Mouse (Mus musculus): ENCODE data around the gene Nop10.

Gene Nop10

DNA sequence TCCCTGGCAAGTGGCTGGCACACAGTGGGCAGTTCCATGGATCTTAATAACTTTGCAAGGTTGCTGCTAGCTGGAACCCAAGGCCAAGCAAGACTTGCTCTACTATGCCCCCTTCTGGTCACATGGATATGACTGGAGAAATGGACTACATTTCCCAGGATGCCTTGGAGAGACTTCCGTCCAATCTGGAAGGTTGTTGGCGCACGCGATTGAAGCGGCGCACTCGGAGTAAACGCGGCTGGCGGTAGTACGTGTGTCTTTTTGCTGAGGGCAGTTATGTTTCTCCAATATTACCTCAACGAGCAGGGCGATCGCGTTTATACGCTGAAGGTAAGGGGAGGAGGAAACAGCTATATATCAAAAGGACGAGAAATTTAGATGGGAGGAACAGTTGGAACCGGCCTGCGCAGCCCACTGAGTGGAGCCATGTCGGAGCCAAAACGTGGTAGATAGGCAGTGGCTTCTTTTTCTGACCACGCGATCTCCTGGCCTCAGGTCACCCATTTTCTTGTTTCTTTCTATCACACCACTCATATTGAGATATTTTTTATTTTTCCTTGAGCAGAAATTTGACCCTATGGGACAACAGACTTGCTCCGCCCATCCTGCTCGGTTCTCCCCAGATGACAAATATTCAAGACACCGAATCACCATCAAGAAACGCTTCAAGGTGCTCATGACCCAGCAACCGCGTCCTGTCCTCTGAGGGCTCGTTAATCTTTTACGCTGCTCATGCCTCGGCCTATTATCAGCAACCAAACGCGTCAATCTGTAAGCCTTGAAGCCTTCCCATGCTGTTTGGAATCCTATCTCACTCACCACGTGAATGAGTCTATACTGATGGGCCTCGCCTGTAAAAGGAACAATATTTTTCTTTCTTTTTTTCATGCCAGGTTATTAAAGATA is at the start of gene Nop10:
Gene Nop10 (plus strand): TSS at position 179 of the 906 bp plus-strand sequence.
- peak; percentile 96 for DNase-seq (ENCODE audit: low read depth, low spot score)

DNA sequence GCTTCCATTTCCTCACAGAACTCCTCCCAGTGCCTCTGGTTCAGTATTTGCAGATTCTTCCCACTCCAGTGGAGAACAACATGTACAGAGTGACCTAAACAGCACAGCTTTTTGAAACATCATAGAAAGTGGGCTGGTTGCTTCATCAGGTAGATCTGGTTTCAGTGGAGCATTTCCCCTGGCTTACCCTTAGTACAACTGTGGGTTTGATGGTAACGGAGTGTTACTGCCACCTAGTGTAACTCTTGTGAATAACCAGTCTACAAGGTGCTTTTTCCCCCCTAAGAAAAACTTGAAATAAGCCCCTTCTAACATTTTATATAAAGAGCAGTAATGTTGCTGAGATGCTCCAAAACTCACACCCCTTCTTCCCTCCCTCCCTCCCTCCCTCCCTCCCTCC is 45.7 kb upstream of the Nop10 start:
- DNase-seq (ENCODE audit: low read depth, low spot score), result peak; percentile 54

DNA sequence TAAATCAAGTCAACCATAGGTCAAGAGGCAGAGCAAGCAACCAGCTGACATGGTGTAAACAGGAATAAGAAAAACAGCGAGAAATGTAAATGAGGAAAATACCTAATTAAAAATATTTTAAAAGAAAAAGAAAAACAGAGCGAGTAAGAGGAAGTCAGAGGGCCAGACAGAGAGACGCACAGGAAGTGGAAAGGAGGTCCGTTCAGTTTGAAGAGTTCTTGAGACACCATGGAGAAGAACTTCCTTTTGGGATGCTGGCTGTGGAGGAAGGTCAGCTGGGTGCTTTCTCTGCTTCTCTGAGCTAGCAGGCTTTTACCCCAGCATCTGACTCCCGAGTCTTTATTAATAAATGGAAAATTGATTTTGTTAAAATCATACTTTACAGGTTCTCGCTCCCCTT is 44.1 kb upstream of the Nop10 start:
- DNase-seq (ENCODE audit: low read depth, low spot score), result no peak

DNA sequence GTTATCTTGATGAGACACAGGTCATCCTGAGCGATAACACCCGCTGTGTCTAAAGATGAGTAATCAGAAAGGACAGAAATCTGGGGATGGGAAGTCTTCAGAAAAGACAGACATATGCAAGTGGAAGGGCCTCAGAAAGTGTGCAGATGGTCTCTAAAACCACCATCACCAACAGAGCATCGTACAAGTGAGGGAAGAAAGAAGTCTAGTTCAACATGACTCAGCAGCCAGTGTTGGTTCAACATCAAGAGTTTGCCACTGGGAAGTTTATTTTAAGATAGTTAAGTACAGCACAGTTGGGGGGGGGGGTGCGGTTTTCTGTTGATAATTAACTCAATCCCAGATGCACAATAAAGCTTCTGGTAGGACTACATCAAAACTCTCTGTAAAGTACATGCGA is 40.8 kb upstream of the Nop10 start:
- DNase-seq (ENCODE audit: low read depth, low spot score), result no peak

DNA sequence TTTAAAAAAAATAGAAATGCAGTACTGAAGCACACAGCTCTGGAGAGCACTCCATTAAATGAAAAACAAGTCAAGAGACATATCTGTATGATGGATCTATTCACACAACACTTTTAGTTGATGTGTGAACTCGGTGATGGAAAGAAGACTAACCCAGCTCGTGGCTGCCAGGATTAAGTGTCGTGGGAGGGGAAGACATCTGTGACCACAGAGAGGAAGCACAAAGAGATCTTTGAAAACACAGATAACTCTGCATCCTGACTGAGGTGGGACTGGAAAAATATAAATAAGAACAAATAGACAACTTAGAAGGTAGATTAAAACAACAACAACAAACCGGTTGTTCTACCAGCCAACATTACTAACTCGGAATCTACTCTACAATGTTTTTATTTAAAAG is 39.1 kb upstream of the Nop10 start:
- DNase-seq (ENCODE audit: low read depth, low spot score), result no peak

DNA sequence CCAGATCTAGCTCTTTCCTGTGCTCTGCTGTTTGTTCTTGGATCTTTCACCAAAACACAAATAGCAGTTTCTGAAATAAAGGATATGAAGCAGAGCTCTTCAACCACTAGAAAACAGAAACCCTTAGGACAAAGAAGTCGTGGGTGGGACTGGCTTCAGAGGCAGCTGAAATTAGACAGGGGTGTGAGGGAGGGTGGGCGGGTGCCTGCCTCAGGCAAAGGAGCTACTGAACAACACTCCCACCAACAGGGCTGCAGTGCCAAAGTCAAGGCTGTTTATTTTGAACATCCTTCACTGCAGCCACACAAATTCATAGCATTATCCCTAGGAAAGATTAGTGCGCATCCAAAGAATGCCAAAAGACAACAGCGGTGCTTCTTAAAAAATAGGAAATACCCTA is 37.4 kb upstream of the Nop10 start:
- peak; percentile 10 for DNase-seq (ENCODE audit: low read depth, low spot score)

DNA sequence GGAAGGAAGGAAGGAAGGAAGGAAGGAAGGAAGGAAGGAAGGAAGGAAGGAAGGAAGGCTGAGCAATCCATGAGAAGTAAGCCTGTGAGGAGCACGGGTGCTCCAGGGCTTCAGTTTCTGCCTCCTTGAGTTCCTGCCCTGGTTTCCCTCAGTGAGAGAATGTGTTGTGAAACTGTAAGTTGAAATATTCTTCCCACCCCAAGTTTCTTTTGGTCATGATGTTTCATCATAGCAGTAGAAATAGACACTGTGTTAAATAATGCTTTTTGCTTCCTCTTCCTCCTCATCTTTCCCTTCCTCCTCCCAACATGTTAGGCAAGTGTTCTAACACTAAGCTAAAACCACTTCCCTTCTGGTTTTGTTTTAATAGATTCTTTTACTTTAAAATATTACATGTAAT is 29.1 kb upstream of the Nop10 start:
- DNase-seq (ENCODE audit: low read depth, low spot score), result no peak

DNA sequence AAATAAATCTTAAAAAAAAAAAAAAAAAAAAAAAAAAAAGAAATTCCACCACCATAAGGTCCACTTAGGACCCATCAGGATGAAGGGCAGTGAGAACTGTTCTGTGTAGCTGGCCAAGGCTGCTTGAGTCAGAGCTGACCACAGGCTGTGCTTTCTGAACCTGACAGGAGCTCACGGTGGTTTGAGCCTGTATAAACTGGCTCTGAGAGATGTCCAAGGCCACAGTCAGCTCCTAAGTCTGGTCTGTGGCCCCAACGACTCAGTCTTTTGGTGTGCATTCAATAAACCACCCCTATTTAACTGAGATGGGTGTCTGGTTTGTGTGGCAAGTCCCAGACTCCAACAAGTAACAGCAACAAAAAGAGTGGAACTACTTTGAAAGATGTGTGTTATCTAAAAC is 25.1 kb upstream of the Nop10 start:
- no peak for DNase-seq (ENCODE audit: low read depth, low spot score)

DNA sequence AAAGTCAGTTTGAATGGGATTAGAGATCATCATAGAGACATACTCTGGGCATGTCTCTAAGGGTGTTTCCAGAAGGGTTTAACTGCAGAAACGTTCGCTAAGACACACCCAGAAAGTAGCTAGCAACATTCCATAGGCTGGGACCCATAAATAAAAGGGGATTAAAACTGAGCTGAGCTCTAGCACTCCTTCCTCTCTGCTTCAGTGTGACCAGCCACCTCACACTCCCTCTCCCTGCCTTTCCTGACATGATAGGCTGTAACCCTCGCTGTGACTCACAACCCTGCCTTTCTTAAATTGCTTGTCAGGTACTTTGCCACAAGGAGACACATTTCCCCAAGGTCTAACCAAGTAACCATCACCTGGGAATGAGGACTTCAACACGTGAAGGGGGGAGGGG is 23.7 kb upstream of the Nop10 start:
- DNase-seq (ENCODE audit: low read depth, low spot score), result no peak

DNA sequence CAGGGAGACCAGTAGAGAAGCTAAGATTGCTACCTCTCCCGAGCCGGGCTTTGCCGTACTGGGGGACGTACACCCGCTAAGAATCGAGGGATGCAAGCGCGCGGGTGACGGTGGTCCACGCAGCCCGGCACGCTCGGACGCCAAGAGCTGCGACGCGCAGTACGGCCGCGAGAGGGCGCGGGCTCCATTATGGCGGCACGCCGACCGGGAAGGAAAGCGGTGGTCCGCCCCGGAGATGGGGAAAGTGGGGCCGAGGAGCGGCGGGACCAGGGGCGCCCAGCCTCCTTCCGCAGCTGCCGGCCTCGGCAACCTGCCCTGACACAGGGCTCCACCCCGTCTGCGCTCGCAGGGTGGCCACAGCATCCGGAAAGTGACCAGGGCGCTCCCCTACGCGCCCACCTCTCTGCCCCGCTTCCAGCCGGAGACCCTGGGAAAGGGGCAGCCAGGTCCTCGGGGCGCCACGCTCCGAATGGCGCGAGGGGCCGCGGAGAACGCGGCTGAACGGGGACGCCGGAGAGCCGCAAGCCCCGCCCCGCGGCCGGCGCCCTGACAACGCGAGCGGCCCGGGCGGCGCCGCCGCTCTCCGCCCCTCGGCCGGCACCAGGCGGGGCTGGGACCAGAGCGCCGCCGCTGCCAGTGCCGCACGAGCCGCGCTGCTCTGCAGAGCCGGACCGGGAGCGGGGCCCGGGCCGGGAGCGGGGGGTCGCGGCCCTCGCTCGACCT is 22.4 kb upstream of the Nop10 start, which contains the start of gene Lpcat4:
Gene Lpcat4 (plus strand): TSS at position 257 of the 723 bp plus-strand sequence.
- DNase-seq (ENCODE audit: low read depth, low spot score), result peak; percentile 93

DNA sequence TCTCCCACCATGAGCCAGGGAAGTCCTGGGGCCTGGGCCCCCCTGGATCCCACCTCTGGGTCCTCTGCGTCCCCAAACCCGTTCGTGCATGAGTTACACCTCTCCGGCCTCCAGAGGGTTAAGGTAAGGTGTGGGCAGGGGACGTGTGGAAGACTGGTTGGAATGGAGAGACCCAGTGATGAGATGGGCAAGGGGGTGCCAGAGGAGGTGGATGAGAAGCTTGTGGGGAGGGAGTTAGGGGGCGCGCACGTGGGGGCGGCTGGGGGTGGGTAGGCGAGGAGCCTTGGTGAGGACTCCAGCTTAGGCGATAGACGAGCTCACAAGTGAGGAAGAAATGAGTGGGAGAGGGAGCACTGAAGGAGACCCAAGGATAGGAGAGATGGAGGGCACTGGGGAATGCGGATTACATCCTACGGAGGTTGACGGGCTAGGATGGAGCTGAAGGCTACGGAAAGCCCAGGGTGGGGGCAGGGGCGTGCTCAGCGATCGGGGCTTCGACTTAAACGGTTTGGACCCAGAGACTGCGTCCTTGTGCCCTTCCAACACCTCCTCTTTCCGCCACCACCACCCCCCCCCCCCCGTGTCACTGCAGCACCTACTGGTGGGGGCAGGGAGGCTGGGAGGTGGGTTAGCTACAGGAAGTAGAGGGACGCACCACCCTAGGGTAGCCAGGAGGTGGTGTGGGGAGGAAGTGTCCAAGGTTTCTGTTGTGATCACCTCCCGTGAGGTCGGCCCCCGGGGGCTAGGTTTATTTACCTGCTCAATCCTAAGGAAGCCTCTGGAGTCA is 21.6 kb upstream of the Nop10 start:
- peak; percentile 38 for DNase-seq (ENCODE audit: low read depth, low spot score)

DNA sequence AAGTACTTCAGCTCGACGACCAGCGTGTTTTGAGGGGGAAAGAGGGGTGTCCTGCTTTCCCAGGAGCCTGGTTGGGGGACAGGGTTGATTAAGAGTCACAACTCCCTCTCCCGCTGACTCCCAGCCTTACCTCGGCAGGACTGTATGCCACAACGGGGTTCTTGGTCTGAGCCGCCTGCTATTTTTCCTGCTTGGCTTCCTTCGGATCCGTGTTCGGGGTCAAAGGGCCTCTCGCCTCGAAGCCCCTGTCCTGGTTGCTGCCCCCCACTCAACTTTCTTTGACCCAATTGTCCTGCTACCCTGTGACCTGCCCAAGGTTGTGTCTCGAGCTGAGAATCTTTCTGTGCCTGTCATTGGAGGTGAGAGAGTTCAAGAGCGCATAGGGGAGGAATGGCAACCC is 19.9 kb upstream of the Nop10 start:
- no peak for DNase-seq (ENCODE audit: low read depth, low spot score)

DNA sequence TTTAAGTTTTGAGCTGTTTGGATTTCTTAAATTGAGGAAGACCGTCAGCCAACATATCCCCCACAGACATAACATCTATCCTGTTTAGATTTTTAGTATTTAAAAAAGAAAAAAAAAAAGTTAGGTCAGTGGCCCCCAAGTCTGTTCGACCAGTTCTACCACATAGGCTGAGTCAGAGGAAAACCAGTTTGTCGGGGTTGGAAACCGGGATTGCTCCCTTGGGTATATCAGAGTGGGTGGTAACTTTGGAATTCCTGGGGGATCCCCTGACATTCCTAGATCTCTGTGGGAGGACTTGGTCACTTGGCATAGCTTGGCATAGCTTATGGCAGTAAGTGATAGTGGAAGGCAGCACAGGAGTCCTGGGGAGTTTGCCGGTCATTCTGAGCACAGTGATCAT is 16.4 kb upstream of the Nop10 start:
- DNase-seq (ENCODE audit: low read depth, low spot score), result no peak

DNA sequence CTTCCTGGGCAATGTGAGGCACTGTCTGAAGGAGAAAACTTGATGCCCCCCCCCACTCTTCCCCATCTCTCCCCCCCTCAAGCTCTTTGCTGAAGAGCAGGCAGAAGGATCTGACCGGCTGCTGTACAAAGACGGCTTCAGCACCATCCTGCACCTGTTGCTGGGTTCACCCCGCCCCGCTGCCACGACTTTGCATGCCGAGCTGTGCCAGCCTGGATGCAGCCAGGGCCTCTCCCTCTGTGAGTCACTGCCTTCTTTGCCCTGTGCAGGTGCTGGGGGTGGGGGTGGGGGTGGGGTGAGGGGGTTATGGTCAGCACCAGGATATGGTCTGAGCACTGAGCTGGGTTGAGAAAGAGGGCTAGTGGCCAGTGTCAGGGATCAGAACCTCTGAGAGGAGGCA is 15.5 kb upstream of the Nop10 start:
- no peak for DNase-seq (ENCODE audit: low read depth, low spot score)

DNA sequence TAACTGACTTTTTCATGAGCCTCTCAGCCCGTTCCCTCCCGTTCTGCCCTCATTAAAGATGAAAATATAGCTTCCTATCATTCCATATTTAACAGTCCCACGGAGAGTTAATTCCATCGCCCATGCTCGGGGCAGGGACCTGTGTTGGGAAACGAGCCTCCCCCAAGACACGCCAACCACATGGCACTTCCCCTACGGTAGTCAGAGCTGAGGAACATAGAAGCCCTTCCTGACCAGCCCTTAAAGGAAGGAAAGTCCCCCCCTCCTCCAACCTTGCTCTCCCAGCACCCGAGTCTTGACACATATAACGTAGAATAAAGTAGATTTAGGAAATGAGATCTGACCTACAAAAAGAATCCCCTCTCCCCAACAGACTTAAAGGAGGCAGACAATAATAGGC is 14.4 kb upstream of the Nop10 start:
- DNase-seq (ENCODE audit: low read depth, low spot score), result no peak

DNA sequence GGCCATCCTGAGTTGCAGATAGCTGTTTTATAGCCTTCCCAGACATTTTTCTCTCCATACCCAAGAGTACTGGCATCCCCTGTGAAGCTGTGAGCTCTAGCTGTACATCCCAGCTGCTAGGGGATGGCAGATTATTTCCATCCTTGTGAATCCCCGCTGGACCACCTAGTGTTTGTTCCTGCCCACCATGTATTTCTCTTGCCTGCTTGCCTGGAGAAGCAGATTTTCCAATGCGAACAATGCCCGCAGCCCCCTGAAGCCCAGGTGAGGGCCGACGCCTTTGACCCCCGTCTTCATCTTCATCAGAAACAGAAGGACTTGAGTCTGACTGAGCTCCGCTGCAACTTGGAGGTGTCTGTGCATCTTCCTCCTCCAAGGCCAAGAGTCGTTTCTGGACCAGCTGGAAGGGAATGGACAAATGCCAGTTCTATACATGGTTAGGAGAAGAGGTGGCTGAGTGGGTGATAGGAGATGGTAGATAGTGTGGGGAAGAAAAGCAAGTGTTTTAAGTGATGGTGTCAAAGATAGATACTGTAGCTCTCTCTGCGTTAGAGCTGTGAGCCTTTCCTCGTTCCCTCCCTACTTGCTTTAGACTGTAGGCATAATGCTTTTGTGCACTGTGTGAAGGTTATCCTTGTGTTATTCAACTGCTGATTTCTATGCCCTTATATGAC is 11.8 kb upstream of the Nop10 start:
- no peak for DNase-seq (ENCODE audit: low read depth, low spot score)

DNA sequence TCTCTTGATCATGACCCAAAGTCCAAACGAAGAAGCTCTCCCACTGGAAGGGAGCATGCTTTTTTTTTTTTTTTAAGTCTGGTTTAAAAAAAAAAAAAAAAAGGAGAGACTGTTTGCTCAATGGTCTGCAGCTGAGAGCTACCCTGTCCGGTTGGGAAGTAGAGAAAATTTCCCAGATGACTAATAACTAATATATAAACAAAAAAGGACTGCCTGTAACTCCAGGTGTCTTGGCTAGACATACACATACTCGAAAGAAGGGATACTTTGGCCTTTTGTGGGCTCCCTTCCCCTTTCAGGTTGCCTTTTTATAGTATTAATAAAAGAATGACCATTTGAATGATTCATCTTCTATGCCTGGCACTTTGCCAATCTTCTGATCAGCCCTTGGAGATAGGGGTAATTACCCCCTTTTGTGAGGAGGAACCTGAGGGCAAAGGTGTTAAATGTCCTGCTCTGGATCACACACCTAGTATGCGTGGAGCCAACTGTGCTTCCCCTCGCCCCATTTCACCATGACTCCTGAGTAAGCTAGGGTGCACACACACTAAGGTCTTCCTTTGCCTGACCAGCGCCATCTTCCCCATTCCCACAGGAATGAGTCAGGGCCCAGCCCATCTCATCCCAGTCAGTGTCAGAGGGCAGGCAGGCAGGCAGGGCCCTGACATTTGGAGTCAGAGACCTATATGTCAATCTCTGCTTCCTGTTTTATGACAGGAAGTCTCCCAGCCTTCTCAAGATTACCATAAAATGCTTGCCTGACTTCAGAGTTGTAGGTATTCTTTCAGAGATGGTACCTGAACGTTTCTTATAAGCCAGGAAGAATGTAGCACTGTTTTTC is 6.8 kb upstream of the Nop10 start:
- DNase-seq (ENCODE audit: low read depth, low spot score), result no peak

DNA sequence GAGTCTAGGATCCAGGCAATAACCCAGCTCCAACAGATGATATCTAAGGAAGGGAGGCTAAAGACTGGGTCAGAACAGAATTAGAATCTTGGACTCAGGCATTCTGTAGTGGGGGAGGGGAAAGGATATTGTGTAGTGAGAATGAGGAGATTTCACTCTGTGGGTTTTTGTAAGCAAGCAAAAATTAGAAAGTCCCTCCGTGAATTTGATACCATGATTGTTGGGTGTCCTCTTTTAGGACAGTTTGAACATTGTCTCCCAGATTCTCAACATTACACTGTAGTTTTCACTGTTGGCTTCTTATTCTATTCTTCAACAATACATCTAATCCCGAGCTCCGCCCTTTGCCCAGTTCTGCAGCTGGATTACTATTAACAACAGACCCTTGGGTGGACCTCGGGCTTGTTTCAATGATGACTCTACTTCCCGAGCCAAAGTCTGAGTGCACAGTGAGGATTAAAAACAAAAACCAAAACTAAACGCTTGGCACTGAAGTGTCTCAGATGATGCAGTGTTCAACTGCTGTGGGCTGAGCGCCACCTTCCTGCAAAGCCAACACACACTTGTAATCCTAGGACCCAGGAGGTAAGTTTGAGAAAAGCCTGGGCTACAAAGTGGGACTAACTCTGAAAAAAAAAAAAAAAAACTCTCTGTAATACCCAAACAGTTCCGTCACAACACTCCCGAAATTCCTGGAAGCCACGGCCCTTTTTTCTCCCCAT is 2.3 kb upstream of the Nop10 start, which contains the start of gene Nutm1:
Gene Nutm1 (minus strand): TSS at position 51 of the 722 bp plus-strand sequence.
- DNase-seq (ENCODE audit: low read depth, low spot score), result no peak

DNA sequence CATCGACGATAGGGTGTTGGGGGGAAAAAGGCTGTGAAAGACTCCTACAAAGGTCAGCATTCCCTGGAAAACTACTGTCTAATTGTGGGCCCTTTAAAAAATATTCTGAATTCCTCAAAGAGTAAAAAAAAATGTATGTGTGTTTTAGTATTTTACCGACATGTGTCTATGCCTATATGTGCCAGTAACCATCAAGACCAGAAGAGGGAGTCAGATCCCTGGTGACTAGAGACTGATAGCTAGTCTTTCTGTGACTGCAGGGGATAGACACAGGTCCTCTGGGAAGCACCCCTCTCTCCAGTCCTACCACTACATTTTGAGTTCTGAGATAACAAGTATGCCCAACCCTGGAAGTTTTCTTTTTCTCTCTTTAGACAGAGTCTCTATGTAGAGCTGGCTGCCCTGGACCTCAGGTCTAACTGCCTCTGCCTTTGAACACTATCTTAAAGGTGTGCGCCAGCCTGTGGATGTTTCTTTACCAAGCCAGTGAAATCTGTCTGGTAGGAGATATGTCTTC is 1.1 kb downstream of the Nop10 start:
- peak; percentile 62 for DNase-seq (ENCODE audit: low read depth, low spot score)

DNA sequence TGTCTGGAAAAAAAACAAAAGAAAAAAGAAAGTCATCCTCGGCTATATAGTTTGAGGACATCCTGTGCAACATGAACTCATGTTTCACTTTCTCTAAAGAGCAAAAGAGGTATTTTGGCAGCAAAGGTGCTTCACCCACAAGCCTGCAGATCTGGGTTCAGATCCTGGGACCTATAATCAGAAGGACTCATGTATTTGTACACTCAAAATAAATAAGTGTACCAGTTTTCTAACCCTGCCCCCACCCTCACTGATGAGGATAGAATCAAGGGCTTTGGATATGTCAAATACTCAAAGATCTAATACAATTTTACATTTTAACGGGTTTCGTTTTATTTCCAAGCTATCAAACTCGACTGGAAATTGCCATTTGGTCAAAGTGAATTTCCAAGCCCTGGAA is 2.6 kb downstream of the Nop10 start:
- no peak for DNase-seq (ENCODE audit: low read depth, low spot score)

Measured in ZHBTc4 (cell line).